Mouse (Mus musculus) bone marrow, adult 2 months (tissue): ENCODE measurements at regions not wholly inside any gene's neighbourhood (a gene's known extent, or its start where the extent isn't known, plus 50 kb on each side); places are given as distances from the start of the nearest gene placed in this dataset.

Experiments used
- CTCF ChIP-seq: fragments of 200-500 bp; IDR thresholded peaks from 2 replicates; pipeline ENCODE4 v1.5.1; 2011; ENCODE audit warnings: low read length, control low read depth; ENCODE audit not compliant: control insufficient read depth, insufficient read depth
- POLR2A ChIP-seq: fragments of 200-500 bp; IDR thresholded peaks from 2 replicates; pipeline ENCODE4 v1.6.1; 2011; ENCODE audit warnings: low read depth, mild to moderate bottlenecking, control low read depth, low read length, borderline replicate concordance; ENCODE audit not compliant: control insufficient read depth

GRCm38 (mm10) chr3:61216562-61216961 is 144.9 kb upstream of the Rap2b start:
- no peak for TF ChIP-seq CTCF
- TF ChIP-seq POLR2A, result no peak
